Mouse (Mus musculus): ENCODE measurements at regions not wholly inside any gene's neighbourhood (a gene's known extent, or its start where the extent isn't known, plus 50 kb on each side); places are given as distances from the start of the nearest gene placed in this dataset.
A peak's percentile ranks its signal among the peaks of the same experiment; 100 is the strongest.
"Not testable (repeated sequence)": the region's sequence is repeated elsewhere in the genome, so short reads cannot be mapped to it uniquely, and the experiment has no call there.

GRCm38 (mm10) chr10:119100511-119100910 is 139.3 kb downstream of the Cand1 start:
- no peak for DNase-seq (ENCODE audit: extremely low spot score in 1 of 2, low spot score in 1 of 2)

- DNase-seq (ENCODE audit: extremely low spot score in 1 of 2, low spot score in 1 of 2): no peak
These were observed 140.6 kb downstream of the Cand1 start for GRCm38 (mm10) chr10:119099092-119099792.

- DNase-seq (ENCODE audit: extremely low spot score in 1 of 2, low spot score in 1 of 2): no peak
These were observed 145.7 kb downstream of the Cand1 start for GRCm38 (mm10) chr10:119094166-119094565.

GRCm38 (mm10) chr10:119087886-119088285 is 152.0 kb downstream of the Cand1 start:
- no peak for DNase-seq (ENCODE audit: extremely low spot score in 1 of 2, low spot score in 1 of 2)

- no peak for DNase-seq (ENCODE audit: extremely low spot score in 1 of 2, low spot score in 1 of 2)
These were observed 152.7 kb downstream of the Cand1 start for GRCm38 (mm10) chr10:119087071-119087665.

GRCm38 (mm10) chr10:119086450-119086849 is 153.4 kb downstream of the Cand1 start:
- DNase-seq (ENCODE audit: extremely low spot score in 1 of 2, low spot score in 1 of 2): no peak

GRCm38 (mm10) chr10:119083431-119083830 is 156.4 kb downstream of the Cand1 start:
- DNase-seq (ENCODE audit: extremely low spot score in 1 of 2, low spot score in 1 of 2): peak in 1 of 2 experiments; percentile 53

GRCm38 (mm10) chr10:119082861-119083260 is 157.0 kb downstream of the Cand1 start:
- no peak for DNase-seq (ENCODE audit: extremely low spot score in 1 of 2, low spot score in 1 of 2)

GRCm38 (mm10) chr10:119081766-119082165 is 158.1 kb downstream of the Cand1 start:
- not testable (repeated sequence) for DNase-seq (ENCODE audit: extremely low spot score in 1 of 2, low spot score in 1 of 2)

- no peak for DNase-seq (ENCODE audit: extremely low spot score in 1 of 2, low spot score in 1 of 2)
These were observed 163.7 kb downstream of the Cand1 start for GRCm38 (mm10) chr10:119076100-119076566.

- DNase-seq (ENCODE audit: extremely low spot score in 1 of 2, low spot score in 1 of 2): no peak
These were observed 165.0 kb downstream of the Cand1 start for GRCm38 (mm10) chr10:119074887-119075286.

- DNase-seq (ENCODE audit: extremely low spot score in 1 of 2, low spot score in 1 of 2): no peak
These were observed 165.9 kb downstream of the Cand1 start for GRCm38 (mm10) chr10:119073991-119074390.

GRCm38 (mm10) chr10:119069410-119069809 is 170.4 kb downstream of the Cand1 start:
- no peak for DNase-seq (ENCODE audit: extremely low spot score in 1 of 2, low spot score in 1 of 2)

- DNase-seq (ENCODE audit: extremely low spot score in 1 of 2, low spot score in 1 of 2): no peak
These were observed 172.0 kb downstream of the Cand1 start for GRCm38 (mm10) chr10:119067838-119068237.

GRCm38 (mm10) chr10:119067366-119067765 is 172.5 kb downstream of the Cand1 start:
- no peak for DNase-seq (ENCODE audit: extremely low spot score in 1 of 2, low spot score in 1 of 2)

- DNase-seq (ENCODE audit: extremely low spot score in 1 of 2, low spot score in 1 of 2): peak in 1 of 2 experiments; percentile 81
These were observed 173.9 kb downstream of the Cand1 start for GRCm38 (mm10) chr10:119065974-119066373.

- DNase-seq (ENCODE audit: extremely low spot score in 1 of 2, low spot score in 1 of 2): peak in 1 of 2 experiments; percentile 48
These were observed 174.6 kb downstream of the Cand1 start for GRCm38 (mm10) chr10:119065133-119065817.

- no peak for DNase-seq (ENCODE audit: extremely low spot score in 1 of 2, low spot score in 1 of 2)
These were observed 175.6 kb downstream of the Cand1 start for GRCm38 (mm10) chr10:119064218-119064617.

- DNase-seq (ENCODE audit: extremely low spot score in 1 of 2, low spot score in 1 of 2): no peak
These were observed 176.6 kb downstream of the Cand1 start for GRCm38 (mm10) chr10:119063209-119063699.

GRCm38 (mm10) chr10:119061958-119062599 is 177.8 kb downstream of the Cand1 start:
- peak in 1 of 2 experiments; percentile 59 for DNase-seq (ENCODE audit: extremely low spot score in 1 of 2, low spot score in 1 of 2)

GRCm38 (mm10) chr10:119061349-119061850 is 178.5 kb downstream of the Cand1 start:
- no peak for DNase-seq (ENCODE audit: extremely low spot score in 1 of 2, low spot score in 1 of 2)

All from frontal cortex, adult 2 months (tissue).